In the genomic region with DNA sequence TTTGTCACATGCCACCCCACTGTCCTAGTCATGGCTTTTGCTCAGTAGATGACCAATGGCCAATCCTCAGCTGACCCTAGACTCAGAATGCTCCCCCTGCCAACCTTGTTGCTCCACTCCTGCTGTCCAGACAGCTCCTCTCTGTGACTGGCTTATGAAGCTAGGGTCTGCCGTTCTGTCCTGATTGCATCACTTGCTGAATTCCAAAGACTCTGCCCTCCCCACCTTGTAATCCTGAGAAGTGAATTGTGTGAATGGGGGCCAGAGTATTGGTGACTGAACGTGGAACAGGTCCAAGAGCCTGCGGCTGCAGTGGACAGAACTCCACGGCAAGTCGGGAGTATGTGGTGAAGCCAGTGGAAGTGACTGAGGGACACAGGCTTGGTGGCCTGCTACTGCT, we compare ENCODE assay signal across 32 mouse cellular contexts.
"Had no signal": no experiment of that assay in that cellular context is flagged by ENCODE, and none has a peak within 500 bp of the region (broad histone marks: within the 10 kb centered on the region; RNA-seq: fewer than 3 reads in every experiment).

No protein-coding gene starts in this region.

- DNase-seq: left cerebral cortex, postnatal 4 days; liver; liver, embryonic 13.5 days; liver, postnatal 0 days; lung, adult 2 months; lung, embryonic 14.5 days; lung, postnatal 10 days; lung, postnatal 14 days; lung, postnatal 36 days; lung, postnatal 4 days; midbrain, embryonic 14.5 days had no signal

- H3K4me2 ChIP-seq: limb, embryonic 12.5 days; limb, embryonic 13.5 days; limb, embryonic 15.5 days; liver, embryonic 11.5 days; liver, embryonic 12.5 days; liver, embryonic 13.5 days; liver, embryonic 15.5 days; lung, embryonic 14.5 days; lung, embryonic 15.5 days; midbrain, embryonic 11.5 days; midbrain, embryonic 12.5 days; midbrain, embryonic 13.5 days; midbrain, embryonic 15.5 days; neural tube, embryonic 12.5 days; neural tube, embryonic 13.5 days had no signal

- H3K27me3 ChIP-seq: limb, embryonic 12.5 days; limb, embryonic 13.5 days; limb, embryonic 15.5 days; liver, embryonic 12.5 days; liver, embryonic 13.5 days; liver, embryonic 15.5 days; lung, embryonic 15.5 days; megakaryocyte, embryonic 14.5 days; midbrain, embryonic 12.5 days; midbrain, embryonic 13.5 days; midbrain, embryonic 15.5 days; neural tube, embryonic 12.5 days; neural tube, embryonic 13.5 days had no signal

- H3K9me3 ChIP-seq: limb, embryonic 10.5 days; limb, embryonic 12.5 days; limb, embryonic 13.5 days; limb, embryonic 15.5 days; liver, embryonic 12.5 days; liver, embryonic 13.5 days; liver, embryonic 15.5 days; lung, embryonic 15.5 days; midbrain, embryonic 10.5 days; midbrain, embryonic 12.5 days; midbrain, embryonic 13.5 days; midbrain, embryonic 15.5 days; neural tube, embryonic 12.5 days; neural tube, embryonic 13.5 days had no signal

- H3K27ac ChIP-seq: limb, embryonic 10.5 days; limb, embryonic 12.5 days; limb, embryonic 13.5 days; limb, embryonic 15.5 days; liver, embryonic 12.5 days; liver, embryonic 13.5 days; liver, embryonic 14.5 days; liver, embryonic 15.5 days; lung, embryonic 15.5 days; macrophage; midbrain, embryonic 10.5 days; midbrain, embryonic 12.5 days; midbrain, embryonic 13.5 days; midbrain, embryonic 15.5 days; neural tube, embryonic 12.5 days; neural tube, embryonic 13.5 days had no signal

- ATAC-seq: liver, embryonic 12.5 days; lung, postnatal 0 days; midbrain, embryonic 13.5 days; midbrain, embryonic 15.5 days; midbrain, embryonic 16.5 days had no signal

- H3K9ac ChIP-seq: limb, embryonic 12.5 days; limb, embryonic 13.5 days; limb, embryonic 15.5 days; liver, embryonic 12.5 days; liver, embryonic 13.5 days; liver, embryonic 14.5 days; liver, embryonic 15.5 days; liver, postnatal 0 days; lung, embryonic 14.5 days; lung, embryonic 15.5 days; midbrain, embryonic 12.5 days; midbrain, embryonic 13.5 days; midbrain, embryonic 15.5 days; neural tube, embryonic 12.5 days; neural tube, embryonic 13.5 days had no signal

- H3K4me1 ChIP-seq: limb, embryonic 12.5 days; limb, embryonic 15.5 days; liver, embryonic 13.5 days; liver, embryonic 15.5 days; lung, embryonic 15.5 days had no signal

- H3K36me3 ChIP-seq: limb, embryonic 10.5 days; limb, embryonic 12.5 days; limb, embryonic 13.5 days; limb, embryonic 15.5 days; liver, embryonic 12.5 days; liver, embryonic 13.5 days; liver, embryonic 15.5 days; lung, embryonic 15.5 days; midbrain, embryonic 10.5 days; midbrain, embryonic 12.5 days; midbrain, embryonic 13.5 days; midbrain, embryonic 15.5 days; neural tube, embryonic 12.5 days; neural tube, embryonic 13.5 days had no signal

- H3K4me3 ChIP-seq: limb, embryonic 10.5 days; limb, embryonic 12.5 days; limb, embryonic 13.5 days; limb, embryonic 15.5 days; liver, embryonic 12.5 days; liver, embryonic 13.5 days; liver, embryonic 15.5 days; lung, embryonic 15.5 days; megakaryocyte, embryonic 14.5 days; midbrain, embryonic 10.5 days; midbrain, embryonic 12.5 days; midbrain, embryonic 13.5 days; midbrain, embryonic 15.5 days; myocyte; neural tube, embryonic 12.5 days; neural tube, embryonic 13.5 days had no signal
